Mouse (Mus musculus): Measurements from ENCODE around the gene 4921539E11Rik. TPM values are rescaled to one million over a fixed set of nuclear protein-coding genes. Genes with fewer than 3 reads are reported as not detected.

Gene 4921539E11Rik
- polyA plus RNA-seq, 1 experiment from 2014 or later, result not detected

- Histone ChIP-seq H3K27ac (replicated peaks) (no peak overlapping the region), H3K4me3 (replicated peaks) (no peak overlapping the region), H3K4me1 (replicated peaks) (0 out of 2 replicates have a peak, but pooled peaks cover 2% of the 10 kb centered on the region), H3K27me3 (no peaks in the 10 kb centered on the region), H3K9me3 (replicated peaks) (no peaks in the 10 kb centered on the region), H3K36me3 (replicated peaks) (peaks cover 35% of the 10 kb centered on the region), H3K4me2 (no peak overlapping the region), H3K9ac (no peak overlapping the region)
- ATAC-seq (ENCODE audit: insufficient read depth), result no peak
- WGBS (ENCODE audit: insufficient replicate concordance), result 62% methylated on average over 8 of the region's 8 CpGs
Measured at GRCm38 (mm10) chr4:103197401-103197800, 93.3 kb downstream of the 4921539E11Rik start.

DNA sequence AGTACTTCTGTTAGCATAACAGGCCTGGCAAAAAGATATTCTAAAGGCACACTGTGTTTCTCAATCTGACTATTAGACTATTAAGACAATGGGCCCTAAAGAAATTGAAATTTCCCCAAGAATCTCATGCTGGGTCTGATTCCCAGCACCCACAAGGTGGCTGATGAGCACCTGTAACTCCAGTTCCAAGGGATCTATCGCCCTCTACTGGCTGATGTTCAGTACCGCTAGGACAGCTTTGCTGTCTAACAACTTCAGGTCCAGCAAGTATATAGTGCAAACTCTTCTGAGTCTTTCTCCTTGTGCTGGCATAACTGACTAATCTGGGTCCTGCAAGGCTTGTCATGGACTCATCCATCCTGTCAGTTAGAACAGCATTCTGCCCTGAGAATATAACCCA lies 98.2 kb downstream of the 4921539E11Rik start:
- no peak overlapping the region for H3K4me3 ChIP-seq (replicated peaks)
- H3K27ac ChIP-seq (replicated peaks), result no peak overlapping the region
- H3K9me3 ChIP-seq (replicated peaks), result no peaks in the 10 kb centered on the region
- 82% methylated on average over 2 of the region's 2 CpGs for WGBS (ENCODE audit: insufficient replicate concordance)
- ATAC-seq (ENCODE audit: insufficient read depth), result no peak
- H3K4me1 ChIP-seq (replicated peaks), result peaks cover 40% of the 10 kb centered on the region
- H3K27me3 ChIP-seq, result no peaks in the 10 kb centered on the region
- peaks cover 38% of the 10 kb centered on the region for H3K36me3 ChIP-seq (replicated peaks)
- H3K4me2 ChIP-seq, result no peak overlapping the region
- no peak overlapping the region for H3K9ac ChIP-seq

DNA sequence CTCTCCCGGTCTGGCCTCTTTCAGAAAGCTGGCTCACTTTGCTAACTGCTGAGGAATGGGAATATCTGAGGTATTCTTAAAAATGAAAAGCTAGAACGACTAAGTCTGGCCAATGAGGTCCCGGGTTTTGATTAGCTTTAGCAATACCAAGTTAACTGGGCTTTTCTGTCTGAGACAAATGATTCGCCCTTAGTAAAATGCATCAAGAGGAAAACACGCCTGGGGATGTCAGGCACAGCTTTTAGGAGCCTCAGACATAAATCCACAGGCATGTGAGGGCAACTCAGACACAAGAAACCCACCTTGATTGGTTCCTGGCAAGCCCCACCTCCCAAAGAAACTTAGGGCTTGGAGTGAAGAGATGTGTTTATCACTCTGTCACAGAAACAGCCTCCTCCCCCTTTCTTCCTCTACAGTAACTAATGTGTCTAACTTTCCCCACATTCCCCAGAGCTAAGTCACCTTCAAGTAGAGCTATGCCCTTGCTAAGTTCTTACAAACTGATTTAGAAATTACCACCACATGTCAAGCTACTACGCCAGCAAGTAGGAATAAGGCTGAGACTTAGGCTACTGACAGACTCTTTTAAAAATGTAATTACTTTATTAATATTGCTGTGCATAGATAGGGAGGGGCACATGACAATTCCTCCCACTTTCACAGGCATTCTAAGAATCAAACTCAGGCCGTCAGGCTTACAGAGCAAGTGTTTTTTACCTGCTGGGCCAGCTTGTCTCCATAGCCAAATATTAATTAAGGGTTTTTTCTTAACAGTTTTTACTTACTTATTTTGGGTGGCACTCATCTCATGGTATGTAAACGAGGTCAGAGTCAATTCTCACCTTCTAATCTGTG lies 101.7 kb downstream of the 4921539E11Rik start:
- 61% methylated on average over 8 of the region's 8 CpGs for WGBS (ENCODE audit: insufficient replicate concordance)
- ATAC-seq (ENCODE audit: insufficient read depth), result peak; percentile 93
- Histone ChIP-seq H3K9ac (0 out of 2 replicates have a peak overlapping the region, but pooled peaks have one; percentile 3), H3K36me3 (replicated peaks) (peaks cover 40% of the 10 kb centered on the region), H3K4me1 (replicated peaks) (peaks cover 40% of the 10 kb centered on the region), H3K4me3 (replicated peaks) (no peak overlapping the region), H3K27me3 (no peaks in the 10 kb centered on the region), H3K4me2 (peak overlapping the region; percentile 38), H3K9me3 (replicated peaks) (no peaks in the 10 kb centered on the region), H3K27ac (replicated peaks) (peak overlapping the region; percentile 73)

Other genes starting within 250 kb of the 4921539E11Rik start
- gene Mier1, start 176.5 kb downstream of the 4921539E11Rik start, polyA plus RNA-seq (2015; fragmentation: Nextera tagmentation; extraction: Ambion mirVana), result 23.9 and 26.6 TPM in 2 replicates
- 0.31 and 0.45 TPM in 2 replicates for gene Wdr78, start 176.3 kb downstream of the 4921539E11Rik start, polyA plus RNA-seq (2015; fragmentation: Nextera tagmentation; extraction: Ambion mirVana)
- gene Slc35d1, start 75.7 kb downstream of the 4921539E11Rik start, polyA plus RNA-seq (2015; fragmentation: Nextera tagmentation; extraction: Ambion mirVana), result 6.5 and 6.8 TPM in 2 replicates
- 12.0 and 12.3 TPM in 2 replicates for gene Oma1, start 22.9 kb upstream of the 4921539E11Rik start, polyA plus RNA-seq (2015; fragmentation: Nextera tagmentation; extraction: Ambion mirVana)